In the genomic region with DNA sequence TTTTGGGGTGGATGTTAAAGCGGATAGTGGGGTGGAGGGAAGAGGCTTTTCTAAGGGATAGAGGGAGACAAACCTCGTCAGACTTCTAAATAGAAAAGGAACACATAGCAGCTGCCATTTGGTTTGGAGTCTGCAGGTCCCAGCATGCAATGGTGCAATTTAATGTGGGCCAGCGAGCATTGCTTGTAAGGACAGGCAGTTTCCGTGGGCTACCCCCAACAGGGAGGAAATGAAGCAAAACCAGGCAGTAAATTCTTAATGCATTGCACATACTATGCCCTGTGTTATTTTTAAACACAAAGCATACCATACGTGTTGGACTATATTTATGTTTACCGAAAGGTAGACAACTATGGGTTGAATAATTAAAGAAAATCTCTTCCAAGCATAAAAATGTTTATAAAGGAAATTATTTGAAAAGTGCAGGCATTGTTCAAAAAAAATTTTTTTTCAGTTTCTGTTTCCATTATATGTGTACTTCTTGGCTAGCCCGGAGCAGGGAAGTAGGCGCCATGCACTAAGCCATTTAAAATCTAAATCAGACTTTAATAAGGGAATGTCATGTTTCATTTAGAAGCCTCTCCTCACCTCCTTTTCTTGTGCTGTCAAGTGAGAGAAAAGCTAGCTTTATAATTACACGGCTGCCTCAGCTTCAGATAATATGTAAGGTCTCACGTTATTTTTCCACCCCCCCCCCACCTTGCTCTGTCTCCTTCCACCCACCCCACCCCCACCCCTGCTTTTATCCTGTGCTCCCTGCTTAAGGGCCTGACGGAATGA, we compare ENCODE assay signal across 14 mouse cellular contexts.
DNase-seq lines count a peak whose midpoint lies in the region; ATAC-seq and TF ChIP-seq lines count a peak whose summit lies in the region.
"Had no signal": no experiment of that assay in that cellular context is flagged by ENCODE, and none has a peak within 500 bp of the region (broad histone marks: within the 10 kb centered on the region; RNA-seq: fewer than 3 reads in every experiment).

No protein-coding gene starts in this region.

- peak; percentile 59; the same call in 1 of the 2 replicates for ATAC-seq in forebrain, embryonic 13.5 days
- ATAC-seq in forebrain, embryonic 11.5 days (replicated peaks; ENCODE audit: low FRiP score) = no peak
- ATAC-seq in forebrain, embryonic 16.5 days = peak; percentile 58; the same call in 1 of the 2 replicates
- ATAC-seq in midbrain, embryonic 14.5 days (ENCODE audit: low FRiP score, low TSS enrichment) = peak; percentile 68; the same call in 1 of the 2 replicates
- ATAC-seq: hindbrain, embryonic 16.5 days had no signal

- H3K4me3 ChIP-seq in forebrain, embryonic 13.5 days = no peak overlapping the region
- no peak overlapping the region for H3K4me3 ChIP-seq in forebrain, embryonic 11.5 days (ENCODE audit: low read depth, low read length)
- no peak overlapping the region for H3K4me3 ChIP-seq in forebrain, embryonic 16.5 days (replicated peaks; ENCODE audit: low read length)
- no peak overlapping the region for H3K4me3 ChIP-seq in midbrain, embryonic 14.5 days (replicated peaks; ENCODE audit: low read depth, low read length)
- no peak overlapping the region for H3K4me3 ChIP-seq in left cerebral cortex, adult 2 months
- H3K4me3 ChIP-seq: heart, adult 2 months; myocyte had no signal

- no peaks in the 10 kb centered on the region for H3K36me3 ChIP-seq in forebrain, embryonic 13.5 days (ENCODE audit: poor library complexity, severe bottlenecking)
- H3K36me3 ChIP-seq in forebrain, embryonic 11.5 days (ENCODE audit: control insufficient read depth, insufficient read depth, low read length) = no peaks in the 10 kb centered on the region
- H3K36me3 ChIP-seq in forebrain, embryonic 16.5 days (ENCODE audit: control insufficient read depth, insufficient read depth) = no peaks in the 10 kb centered on the region
- H3K36me3 ChIP-seq in midbrain, embryonic 14.5 days (ENCODE audit: control insufficient read depth, insufficient read depth, low read length) = no peaks in the 10 kb centered on the region

- WGBS in forebrain, embryonic 13.5 days = 36% methylated on average over 11 of the region's 11 CpGs
- WGBS in forebrain, embryonic 11.5 days = 55% methylated on average over 11 of the region's 11 CpGs
- WGBS in forebrain, embryonic 16.5 days = 32% methylated on average over 11 of the region's 11 CpGs
- WGBS in midbrain, embryonic 14.5 days = 14% methylated on average over 11 of the region's 11 CpGs

- no peak overlapping the region for H3K27ac ChIP-seq in forebrain, embryonic 13.5 days
- no peak overlapping the region for H3K27ac ChIP-seq in forebrain, embryonic 11.5 days (ENCODE audit: low read depth, low read length)
- H3K27ac ChIP-seq in forebrain, embryonic 16.5 days (ENCODE audit: low read length) = no peak overlapping the region
- H3K27ac ChIP-seq in midbrain, embryonic 14.5 days (replicated peaks; ENCODE audit: low read depth, low read length) = 0 out of 2 replicates have a peak overlapping the region, but pooled peaks have one; percentile 27
- no peak overlapping the region for H3K27ac ChIP-seq in left cerebral cortex, adult 2 months
- H3K27ac ChIP-seq: heart, adult 2 months had no signal

- no peak for DNase-seq in forebrain, embryonic 11.5 days (ENCODE audit: low spot score)
- DNase-seq in R1 (ENCODE audit: low read depth, low spot score) = peak; percentile 40
- DNase-seq in midbrain, embryonic 14.5 days = peak; percentile 67
- DNase-seq in neural tube, embryonic 10.5 days (ENCODE audit: extremely low spot score, low spot score) = no peak
- no peak for DNase-seq in left cerebral cortex, adult 2 months (ENCODE audit: extremely low spot score in 1 of 2, low spot score in 2 of 2)
- no peak for DNase-seq in kidney, postnatal 4 days
- DNase-seq: cerebellum, adult 8-10 months; heart, adult 2 months; lung, adult 18-20 months; right cerebral cortex, postnatal 4 days had no signal

- intact Hi-C loops in left cerebral cortex, adult 2 months (cut with DNase I) = no loop called here

- no peak for TF ChIP-seq CTCF in left cerebral cortex, adult 2 months (IDR thresholded peaks at IDR 0.05)

- H3K9ac ChIP-seq in forebrain, embryonic 13.5 days = no peak overlapping the region
- H3K9ac ChIP-seq in forebrain, embryonic 11.5 days (ENCODE audit: low read length) = no peak overlapping the region
- no peak overlapping the region for H3K9ac ChIP-seq in forebrain, embryonic 16.5 days (replicated peaks; ENCODE audit: low read depth, low read length)
- H3K9ac ChIP-seq in midbrain, embryonic 14.5 days (replicated peaks; ENCODE audit: low read length) = no peak overlapping the region

- H3K4me1 ChIP-seq in forebrain, embryonic 13.5 days = peaks cover 8% of the 10 kb centered on the region; the same call in 1 of the 2 replicates
- 0 out of 2 replicates have a peak, but pooled peaks cover 3% of the 10 kb centered on the region for H3K4me1 ChIP-seq in forebrain, embryonic 11.5 days (replicated peaks; ENCODE audit: control insufficient read depth, insufficient read depth, low read length)
- 0 out of 2 replicates have a peak, but pooled peaks cover 3% of the 10 kb centered on the region for H3K4me1 ChIP-seq in forebrain, embryonic 16.5 days (replicated peaks; ENCODE audit: control insufficient read depth, insufficient read depth, low read length)
- H3K4me1 ChIP-seq in midbrain, embryonic 14.5 days (ENCODE audit: control insufficient read depth, insufficient read depth, low read length) = 0 out of 2 replicates have a peak, but pooled peaks cover 4% of the 10 kb centered on the region

- no peaks in the 10 kb centered on the region; the same call in 1 of the 2 replicates for H3K9me3 ChIP-seq in forebrain, embryonic 13.5 days (replicated peaks)
- H3K9me3 ChIP-seq in forebrain, embryonic 11.5 days (ENCODE audit: control insufficient read depth, low read length) = peaks cover 4% of the 10 kb centered on the region; the same call in 1 of the 2 replicates
- peaks cover 2% of the 10 kb centered on the region; the same call in 1 of the 2 replicates for H3K9me3 ChIP-seq in forebrain, embryonic 16.5 days (ENCODE audit: control insufficient read depth, low read length)
- H3K9me3 ChIP-seq in midbrain, embryonic 14.5 days (ENCODE audit: control insufficient read depth, low read length) = peaks cover 3% of the 10 kb centered on the region; the same call in 1 of the 2 replicates

- H3K4me2 ChIP-seq in forebrain, embryonic 13.5 days = no peak overlapping the region
- no peak overlapping the region for H3K4me2 ChIP-seq in forebrain, embryonic 11.5 days (ENCODE audit: low read depth, low read length, severe bottlenecking)
- no peak overlapping the region for H3K4me2 ChIP-seq in forebrain, embryonic 16.5 days (ENCODE audit: low read length)
- peak overlapping the region; percentile 22; the same call in 1 of the 2 replicates for H3K4me2 ChIP-seq in midbrain, embryonic 14.5 days (ENCODE audit: low read length)

- no peaks in the 10 kb centered on the region for H3K27me3 ChIP-seq in forebrain, embryonic 13.5 days
- H3K27me3 ChIP-seq in forebrain, embryonic 11.5 days (ENCODE audit: control insufficient read depth, insufficient read depth, low read length) = no peaks in the 10 kb centered on the region
- H3K27me3 ChIP-seq in forebrain, embryonic 16.5 days (replicated peaks; ENCODE audit: control insufficient read depth, insufficient read depth, low read length) = no peaks in the 10 kb centered on the region
- no peaks in the 10 kb centered on the region for H3K27me3 ChIP-seq in midbrain, embryonic 14.5 days (ENCODE audit: control insufficient read depth, insufficient read depth, low read length)

Comparison
In these comparisons a context has a peak if more than half of its experiments do, and no peak if none do; other contexts are left out.
1. DNase-seq: peak in R1 (single experiment) and midbrain, embryonic 14.5 days (single experiment); none in forebrain, embryonic 11.5 days (single experiment), neural tube, embryonic 10.5 days (single experiment), left cerebral cortex, adult 2 months (0 of 2) and kidney, postnatal 4 days (0 of 2).